Mouse (Mus musculus) ES-Bruce4 (cell line): ENCODE measurements at regions not wholly inside any gene's neighbourhood (a gene's known extent, or its start where the extent isn't known, plus 50 kb on each side); places are given as distances from the start of the nearest gene placed in this dataset.

Experiments
- CTCF ChIP-seq: IDR thresholded peaks from one replicate; pipeline ENCODE4 v1.8.1; 2011; ENCODE audit warnings: low read depth, low read length
- EP300 ChIP-seq: IDR thresholded peaks from 2 replicates; pipeline ENCODE4 v1.6.1; 2011; ENCODE audit warnings: low read depth, low read length; ENCODE audit not compliant: insufficient read depth
- POLR2A ChIP-seq: IDR thresholded peaks from one replicate; pipeline ENCODE4 v1.8.1; 2011; ENCODE audit warnings: low read length; ENCODE audit not compliant: insufficient read depth

DNA sequence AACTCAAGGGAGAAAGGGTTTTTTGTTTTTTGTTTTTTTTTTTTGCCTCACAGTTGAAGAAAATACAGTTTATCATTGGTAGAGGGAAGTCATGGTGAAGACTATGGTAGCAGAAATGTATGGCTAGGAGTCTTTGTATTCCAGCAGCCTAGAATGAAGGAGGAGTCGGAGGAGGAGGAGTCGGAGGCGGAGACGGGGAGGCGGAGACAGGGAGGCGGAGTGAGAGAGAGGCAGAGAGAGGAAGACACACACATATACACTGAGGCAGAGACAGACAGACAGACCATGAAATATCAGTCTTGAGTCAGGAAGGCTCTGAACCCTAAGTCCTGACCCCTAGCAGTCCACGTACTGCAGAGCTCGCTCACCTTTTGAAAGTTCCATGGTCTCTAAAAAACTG lies 95.0 kb upstream of the Fhl2 start:
- TF ChIP-seq POLR2A (no peak), CTCF (no peak), EP300 (no peak)
